Mouse (Mus musculus) liver, embryonic 18 days (tissue): ENCODE results near the gene Acadm. TPM values are rescaled to one million over a fixed set of nuclear protein-coding genes. Genes with fewer than 3 reads are reported as not detected.

Experiments used
- polyA plus RNA-seq: library from polyadenylated mRNA; depleted of rRNA; stranded (reverse); fragments of >200 nt; gene quantifications from 2 replicates; pipeline ENCODE4 v1.2.3, GENCODE M21; 2012; rRNA removed

Gene Acadm
- 320 and 371 TPM in 2 replicates for polyA plus RNA-seq

DNA sequence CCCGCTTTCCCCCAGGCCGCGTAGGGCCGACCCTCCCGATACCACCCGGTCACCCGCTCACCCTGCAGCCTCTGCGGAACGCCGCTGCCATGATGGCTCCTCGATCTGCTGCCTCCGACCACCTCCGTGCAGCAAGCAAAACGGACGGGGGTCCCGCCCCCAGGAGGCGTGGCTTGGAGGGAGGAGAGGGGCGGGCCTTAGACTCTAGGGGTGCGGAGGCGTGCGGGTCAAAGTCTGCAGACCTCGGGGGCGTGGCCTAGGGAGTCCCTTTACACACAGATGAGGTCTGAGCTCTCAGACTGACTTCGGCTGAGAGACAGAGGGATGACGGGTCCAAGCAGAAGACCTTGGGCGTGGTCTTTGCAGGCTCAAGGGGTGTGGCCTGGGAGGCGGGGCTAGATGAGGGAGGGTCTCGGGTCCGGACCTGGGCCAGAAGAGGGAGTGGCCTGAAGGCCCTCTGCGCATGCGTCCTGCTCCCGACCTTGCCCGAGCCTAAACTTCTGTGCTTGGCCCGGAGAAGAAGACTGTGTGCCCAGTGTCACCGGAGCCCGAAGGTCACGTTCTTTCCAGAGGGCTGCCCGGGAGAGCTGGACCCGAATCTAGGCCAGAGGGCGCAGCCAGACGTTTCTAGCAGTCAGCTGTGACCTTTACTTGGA lies at the start of gene Acadm:
Gene Acadm (minus strand): TSS at position 298 of the 656 bp plus-strand sequence.

DNA sequence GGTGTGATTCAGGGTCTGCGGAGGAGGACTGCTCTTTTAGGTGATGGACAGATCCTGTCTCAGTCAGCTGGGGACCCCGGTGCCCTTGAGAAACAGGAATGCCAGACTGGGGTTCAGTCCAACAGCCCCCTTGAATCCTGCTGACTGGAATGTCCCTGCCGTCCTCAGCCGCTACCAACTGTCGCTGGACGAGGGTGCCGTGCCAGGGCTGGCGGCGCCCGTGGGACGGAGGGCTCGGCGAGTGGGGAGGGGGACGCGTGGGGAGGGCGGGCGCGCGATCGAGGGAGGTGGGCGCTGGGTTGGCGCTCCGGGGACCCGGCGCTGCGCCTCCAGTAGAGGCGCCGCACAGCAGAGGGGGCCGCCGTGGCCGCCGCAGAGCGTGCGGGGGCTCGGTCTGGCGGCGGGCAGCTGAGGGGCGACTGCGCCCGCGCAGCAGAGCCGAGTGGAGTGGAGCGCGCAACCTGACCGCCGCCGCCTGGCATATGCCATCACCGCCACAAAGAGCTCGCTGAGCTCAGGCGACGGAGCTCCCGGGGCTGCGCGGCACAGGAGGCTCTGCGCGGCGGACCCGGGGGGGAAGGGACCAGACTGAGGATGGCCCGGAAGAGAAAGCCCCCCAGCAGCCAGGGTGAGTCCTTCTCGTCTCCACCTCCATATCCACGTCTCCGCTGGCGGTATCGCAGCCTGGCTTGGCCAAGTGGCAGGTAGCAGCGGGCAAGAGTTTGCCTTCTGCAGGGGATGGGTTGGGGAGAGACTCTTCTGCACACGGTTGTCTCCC lies 28.9 kb upstream of the Acadm start, which contains the start of gene Slc44a5:
Gene Slc44a5 (plus strand): TSS at position 266 of the 778 bp plus-strand sequence.

DNA sequence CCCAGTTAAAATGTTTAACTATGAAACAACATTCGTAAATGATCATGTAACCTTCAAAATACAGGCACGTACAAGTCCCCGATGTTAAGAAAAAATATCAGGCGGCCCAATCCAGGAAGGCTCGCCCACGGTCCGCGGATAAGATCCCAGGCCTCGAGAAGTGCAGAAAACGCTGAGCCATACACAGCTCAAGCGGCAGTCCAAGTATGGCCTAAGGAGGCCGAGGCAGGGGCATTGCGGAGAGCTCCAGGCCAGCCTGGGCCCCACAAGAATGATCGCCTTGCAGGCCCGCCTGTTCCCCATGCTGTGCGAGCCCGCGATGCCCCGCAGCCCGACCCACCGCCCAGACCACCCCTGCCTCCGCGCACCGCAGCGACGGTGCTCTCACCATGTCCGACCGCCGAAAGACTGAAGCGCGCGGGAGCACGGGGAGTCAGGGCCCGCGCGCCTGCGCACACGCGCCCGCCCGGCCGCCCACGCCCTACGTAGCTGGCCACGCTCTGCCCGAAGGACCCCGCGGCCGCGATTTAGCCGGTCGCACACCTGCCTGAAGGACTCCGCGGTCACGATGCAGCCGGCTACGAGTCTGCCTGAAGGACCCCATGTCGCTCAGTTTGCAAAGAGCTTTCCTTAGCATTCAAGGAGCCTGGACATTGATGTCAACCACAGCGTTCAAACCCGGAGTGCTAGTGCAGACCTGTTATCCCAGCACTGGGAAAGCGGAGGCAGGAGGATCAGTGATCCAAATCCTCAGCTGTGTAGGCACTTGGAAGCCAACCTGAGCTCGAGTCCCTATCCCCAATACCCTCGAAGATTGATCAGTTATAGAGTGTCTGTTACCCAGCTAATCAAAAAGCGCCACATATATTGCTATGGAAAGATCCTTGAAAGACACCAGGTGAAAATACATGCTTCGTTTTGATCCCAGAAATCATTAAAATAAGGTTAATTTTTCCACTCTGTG lies 31.6 kb downstream of the Acadm start, which contains the start of gene Rabggtb:
Gene Rabggtb (minus strand): TSS at position 464 of the 964 bp plus-strand sequence.

DNA sequence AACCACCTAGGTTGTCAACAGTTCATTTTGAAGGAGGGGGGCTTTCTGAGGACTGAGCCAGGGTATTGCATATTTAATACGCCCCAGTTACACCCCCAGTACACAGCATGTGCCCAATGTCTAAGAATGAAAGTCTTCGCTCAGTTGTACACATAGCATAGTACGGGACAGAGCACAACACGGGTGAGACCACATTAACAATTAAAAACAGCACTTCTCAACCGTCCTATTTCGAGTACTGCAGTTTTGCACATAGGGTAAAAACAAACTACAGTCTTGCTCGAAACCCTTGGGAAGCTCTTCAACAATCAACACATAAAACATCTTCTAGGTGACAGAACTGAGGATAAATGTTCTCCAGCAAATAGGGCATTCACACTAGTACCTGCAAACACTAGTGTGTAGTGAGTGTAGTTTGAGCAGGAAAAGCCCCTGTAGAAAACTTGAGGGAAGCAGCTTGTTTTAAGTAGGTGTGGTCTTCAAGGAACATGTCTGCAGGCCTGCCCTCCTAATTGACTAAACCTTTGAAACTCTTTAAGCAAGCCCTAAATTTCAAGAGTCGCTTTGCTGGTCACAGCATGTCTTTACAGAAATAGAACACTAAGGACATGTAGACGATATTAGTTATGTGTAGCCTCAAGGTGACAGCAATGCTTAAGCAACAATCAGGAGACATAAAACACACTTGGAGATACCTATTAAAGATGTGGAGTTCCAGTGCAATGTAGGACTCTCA lies 38.1 kb downstream of the Acadm start, which contains the start of gene Msh4:
Gene Msh4 (minus strand): TSS at position 3 of the 736 bp plus-strand sequence.

Other genes starting within 250 kb of the Acadm start
- 3.5 and 3.9 TPM in 2 replicates for gene St6galnac3, start 219.5 kb downstream of the Acadm start, polyA plus RNA-seq
- gene Asb17, start 100.4 kb downstream of the Acadm start, polyA plus RNA-seq: 0.60 and 0.66 TPM in 2 replicates
- 0.01 TPM in 2 replicates for gene Msh4, start 38.5 kb downstream of the Acadm start, polyA plus RNA-seq
- 70.4 and 79.2 TPM in 2 replicates for gene Rabggtb, start 31.6 kb downstream of the Acadm start, polyA plus RNA-seq
- 0.26 and 0.39 TPM in 2 replicates for gene Slc44a5, start 28.8 kb upstream of the Acadm start, polyA plus RNA-seq